Mouse (Mus musculus): ENCODE data around the gene Abcg8.

Abcg8 gene

DNA sequence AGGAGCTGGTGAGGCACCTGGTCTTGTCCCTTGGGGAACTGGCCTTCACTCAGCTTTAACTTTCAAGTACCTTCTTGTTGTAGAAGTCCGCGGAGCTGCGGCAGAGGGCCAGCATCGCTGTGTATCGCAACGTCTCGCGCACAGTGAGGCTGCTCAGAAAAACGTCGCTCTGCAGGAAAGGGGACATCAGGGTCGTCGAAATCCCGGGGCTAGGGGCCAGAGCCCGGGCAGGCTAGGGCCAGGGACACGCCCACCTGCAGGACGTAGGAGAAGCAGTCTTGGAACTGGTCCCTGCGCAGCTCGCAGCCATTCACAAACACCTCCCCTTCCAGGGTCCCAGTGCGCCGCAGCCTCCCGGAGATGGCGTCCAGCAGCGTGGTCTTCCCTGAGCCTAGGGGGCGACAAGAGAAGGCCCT is at the start of gene Abcg8:
Abcg8 (plus strand) TSS at position 352 of the 416 bp plus-strand sequence.
- in situ Hi-C loops (cut with MboI, MseI), result loop anchor here (10.0 to 25.0 kb wide), 2 partner anchors 961 to 1109 kb away; no protein-coding TSS in a partner anchor

DNA sequence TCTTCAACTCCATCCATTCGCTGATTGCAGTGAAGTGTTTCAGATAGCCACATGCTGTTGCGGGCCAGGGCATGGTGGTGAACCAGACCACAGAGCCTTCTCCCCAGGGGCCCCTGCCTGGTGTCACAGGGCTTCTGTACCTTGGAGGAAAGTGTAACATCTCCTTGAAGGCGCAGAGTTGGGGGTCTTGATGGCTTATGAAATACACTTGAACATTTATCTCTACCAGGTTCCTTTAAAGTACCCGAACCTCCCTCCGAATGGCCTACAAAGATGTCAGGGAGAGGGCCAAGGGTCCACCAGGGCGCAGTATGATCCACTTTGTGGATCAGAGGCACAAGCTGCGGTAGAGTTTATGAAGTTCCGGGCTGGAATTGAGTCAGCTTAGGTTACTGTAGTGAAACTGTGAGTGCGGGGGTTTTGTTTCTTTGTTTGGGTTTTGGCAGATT is 49.2 kb upstream of the Abcg8 start:
- in situ Hi-C loops (cut with MboI, MseI), result no loop called here

DNA sequence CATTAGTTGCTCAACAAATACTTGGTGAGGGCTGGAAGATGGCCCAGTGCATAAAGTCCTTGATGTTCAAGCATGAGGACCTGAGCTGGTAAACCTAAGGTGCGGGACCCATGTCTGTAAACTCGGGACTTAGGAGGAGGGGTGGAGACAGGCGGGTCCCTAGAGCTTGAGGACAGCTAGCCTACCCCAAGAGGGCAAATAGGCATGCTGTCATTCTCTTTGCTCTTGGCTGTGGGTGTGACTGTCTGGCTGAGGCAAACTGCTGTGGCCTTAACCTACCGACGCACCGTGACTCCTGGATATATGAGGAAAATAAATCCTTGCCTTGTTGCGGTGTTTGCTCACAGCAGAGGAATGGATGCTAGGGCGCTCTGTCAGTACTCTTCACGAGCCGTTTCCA is 48.4 kb upstream of the Abcg8 start:
- in situ Hi-C loops (cut with MboI, MseI), result no loop called here

DNA sequence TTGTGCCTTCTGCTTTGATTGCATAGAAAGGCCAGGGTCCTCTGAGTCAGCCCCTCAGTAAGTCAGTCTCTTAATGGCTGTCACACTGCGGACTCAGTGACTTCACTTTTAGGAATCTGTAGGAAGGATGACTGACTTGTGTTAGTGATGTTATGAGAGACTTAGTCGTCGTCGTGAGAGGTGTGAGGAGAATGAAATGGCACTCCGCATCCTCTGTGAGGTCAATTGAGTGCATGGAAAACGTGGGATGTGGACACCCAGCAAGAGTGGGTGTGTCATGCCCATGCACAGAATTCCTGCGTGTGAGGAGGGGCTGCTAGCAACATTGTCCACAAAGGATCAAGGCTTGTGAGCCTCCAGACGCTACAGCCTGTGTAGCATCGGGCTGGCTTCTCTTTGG is 47.5 kb upstream of the Abcg8 start:
- in situ Hi-C loops (cut with MboI, MseI), result no loop called here

DNA sequence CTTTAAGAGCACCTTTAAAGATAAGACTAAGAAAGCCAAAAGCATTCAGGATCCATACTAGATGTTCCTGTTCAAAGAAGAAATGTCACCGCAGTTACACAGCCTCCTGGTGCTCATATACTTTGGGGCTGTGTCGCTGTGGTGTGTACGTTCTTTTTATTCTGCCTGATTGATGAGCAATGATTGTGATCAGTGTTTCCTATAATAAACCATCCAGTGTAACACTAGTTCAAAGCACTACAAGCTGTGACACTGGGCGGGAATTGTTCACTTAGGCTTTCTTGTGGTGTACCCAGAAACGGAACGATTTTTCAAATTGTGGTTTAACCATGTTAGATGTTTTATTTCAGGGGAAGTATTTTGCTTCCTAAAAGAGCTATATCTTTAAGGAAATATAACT is 44.3 kb upstream of the Abcg8 start:
- in situ Hi-C loops (cut with MboI, MseI), result no loop called here

DNA sequence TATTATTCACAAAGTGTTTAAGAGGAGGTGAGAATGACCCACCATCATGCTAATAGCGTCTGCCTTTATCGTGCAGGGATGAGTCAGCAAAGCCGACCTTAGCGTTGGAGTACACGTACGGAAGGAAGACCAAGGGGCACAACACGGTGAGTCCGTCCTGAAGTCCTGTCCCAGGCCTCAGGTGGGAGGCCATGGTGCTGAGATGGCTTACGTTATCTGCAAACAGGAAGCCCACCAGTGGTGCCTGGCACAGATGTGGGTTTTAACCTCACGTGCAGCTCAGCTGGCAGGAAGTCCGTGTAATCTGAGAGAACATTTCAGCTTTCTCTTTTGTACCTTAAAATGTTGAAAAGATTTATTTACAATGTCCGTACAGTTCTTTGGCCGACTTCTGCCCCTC is 42.7 kb upstream of the Abcg8 start:
- in situ Hi-C loops (cut with MboI, MseI), result no loop called here

DNA sequence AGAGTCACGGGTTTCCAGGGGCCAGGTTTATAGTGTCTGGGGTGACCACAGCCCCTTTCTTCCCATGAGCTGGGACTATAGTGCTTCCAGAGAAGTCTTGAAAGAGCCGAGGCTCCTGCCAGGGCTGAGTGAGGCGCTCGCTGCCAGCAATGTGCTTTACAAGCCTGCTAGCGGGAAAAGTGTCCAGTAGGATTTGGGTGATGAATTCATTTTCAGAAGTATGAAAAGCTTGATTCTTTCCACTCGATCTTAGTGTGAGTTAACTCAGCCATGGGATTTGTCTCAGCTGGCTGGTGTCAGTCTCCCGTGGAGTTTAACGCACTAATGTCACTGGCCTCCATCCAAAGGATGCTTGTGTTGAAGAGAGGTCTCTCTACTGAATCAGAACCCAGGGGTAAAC is 39.8 kb upstream of the Abcg8 start:
- in situ Hi-C loops (cut with MboI, MseI), result no loop called here

DNA sequence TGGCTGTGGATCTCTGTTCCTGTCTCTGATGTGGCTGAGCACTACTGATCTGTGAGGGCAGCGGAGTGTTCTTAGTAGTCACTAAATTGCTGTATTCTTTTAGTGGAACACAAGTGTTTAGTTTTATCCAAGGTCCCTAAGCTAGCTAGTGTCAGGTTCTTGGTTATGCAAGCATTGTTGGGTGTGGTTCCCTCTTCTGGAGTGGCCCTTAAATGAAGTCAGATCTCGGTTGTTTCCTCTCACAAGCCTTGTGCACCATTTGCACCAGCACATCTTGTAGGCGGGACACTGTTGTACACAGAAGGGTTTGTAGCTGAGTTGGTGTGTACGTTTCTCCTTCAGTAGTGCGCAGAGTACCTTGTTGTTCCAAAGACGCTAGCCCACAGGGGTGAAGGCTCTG is 38.1 kb upstream of the Abcg8 start:
- in situ Hi-C loops (cut with MboI, MseI), result no loop called here

DNA sequence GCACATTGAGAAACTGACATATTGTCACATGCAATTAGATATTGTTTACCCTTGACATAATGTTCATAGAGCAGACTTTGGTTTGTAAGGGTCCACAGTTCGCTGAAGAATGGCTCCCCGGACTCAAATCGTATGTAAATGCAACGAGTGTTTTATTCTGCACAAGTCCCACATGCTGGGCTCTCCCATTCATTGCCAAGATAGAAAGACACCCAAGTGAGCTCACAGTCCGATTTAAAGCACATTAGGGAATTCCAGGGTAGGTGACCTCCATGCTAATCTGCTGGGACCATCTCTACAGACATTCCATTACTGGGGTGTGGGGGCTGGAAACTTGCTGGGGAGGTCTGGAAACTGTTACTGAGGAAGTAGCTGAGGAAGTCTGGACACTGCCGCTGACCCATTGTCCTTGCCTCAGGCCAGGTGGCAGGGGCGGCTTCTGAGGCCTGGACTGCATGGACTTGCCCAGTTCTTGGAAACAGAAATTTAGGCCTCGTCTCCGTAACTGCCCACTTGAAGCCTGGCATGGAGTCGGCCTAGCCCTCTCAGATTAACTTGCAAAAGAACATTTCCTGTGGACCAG is 36.2 kb upstream of the Abcg8 start:
- in situ Hi-C loops (cut with MboI, MseI), result no loop called here

DNA sequence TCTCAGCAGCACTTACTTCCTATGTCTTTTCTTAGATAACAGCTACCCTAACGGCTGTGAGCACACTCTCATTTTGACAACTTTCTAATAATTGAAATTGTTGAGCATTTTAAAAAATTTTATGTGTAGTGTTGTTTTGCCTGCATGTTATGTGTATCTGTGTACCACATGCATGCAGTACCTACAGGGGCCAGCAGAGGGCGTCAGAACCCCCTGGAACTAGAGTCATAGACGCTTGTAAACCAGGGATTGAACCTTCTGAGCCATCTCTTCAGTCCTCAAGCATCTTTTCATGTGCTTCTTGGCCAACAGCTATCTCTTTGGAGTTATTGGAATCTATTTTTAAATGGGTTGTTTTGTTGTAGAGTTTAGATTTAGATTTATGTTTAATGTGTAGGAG is 34.2 kb upstream of the Abcg8 start:
- in situ Hi-C loops (cut with MboI, MseI), result no loop called here

DNA sequence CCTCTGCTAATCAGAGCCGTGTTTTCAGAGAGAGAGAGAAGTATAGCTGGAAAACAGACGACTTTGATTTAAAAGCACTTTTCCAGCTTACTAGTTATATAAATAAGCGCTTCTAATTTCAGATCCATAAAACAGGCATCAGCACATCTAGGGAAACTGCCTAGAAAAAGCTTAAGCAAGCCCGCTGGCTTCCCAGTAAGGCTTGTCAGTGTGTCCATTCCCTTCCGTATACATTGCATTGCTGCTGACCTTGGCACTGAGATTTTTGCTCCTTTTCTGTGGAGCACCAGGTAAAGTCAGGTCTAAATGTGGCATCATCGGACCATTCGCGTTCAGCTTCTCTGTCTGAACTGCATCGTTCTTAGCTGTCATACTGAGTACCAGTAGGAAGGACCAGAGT is 33.8 kb upstream of the Abcg8 start:
- in situ Hi-C loops (cut with MboI, MseI), result no loop called here

DNA sequence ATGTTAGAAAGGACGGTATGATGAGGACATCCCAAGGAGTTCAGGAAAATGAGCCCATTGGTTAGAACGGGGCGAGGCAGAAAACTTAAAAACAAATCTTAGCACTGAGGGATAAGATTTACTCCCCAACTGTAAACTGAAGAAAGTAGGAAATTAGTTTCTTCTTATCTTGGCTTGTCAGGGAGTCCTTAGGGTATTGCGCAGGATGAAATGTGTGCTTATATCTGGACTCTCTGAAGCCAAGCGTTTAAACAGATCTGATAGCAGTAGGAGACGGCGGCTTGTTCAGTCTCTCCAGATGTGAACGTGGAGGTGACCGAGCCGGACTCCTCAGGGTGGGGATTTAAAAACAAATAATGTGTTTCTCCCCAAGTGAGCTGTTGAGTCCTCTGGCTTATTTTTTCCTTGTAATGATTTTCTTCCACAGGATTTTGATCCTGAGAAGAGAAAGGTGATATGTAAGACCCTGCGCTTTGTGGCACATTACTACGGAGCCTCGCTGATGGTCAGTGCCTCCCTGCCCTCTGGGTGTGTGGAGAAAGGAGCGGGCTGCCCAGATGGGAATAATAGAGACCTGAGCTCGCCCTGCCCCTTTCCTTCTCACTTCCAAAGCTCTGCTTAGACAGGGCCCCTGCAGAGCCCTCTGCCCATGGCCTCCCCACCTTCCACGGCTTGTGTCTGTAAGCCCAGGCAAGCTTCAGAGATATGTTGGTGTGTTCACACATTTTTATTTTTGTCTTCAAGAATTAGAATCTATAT is 31.6 kb upstream of the Abcg8 start:
- in situ Hi-C loops (cut with MboI, MseI), result no loop called here

DNA sequence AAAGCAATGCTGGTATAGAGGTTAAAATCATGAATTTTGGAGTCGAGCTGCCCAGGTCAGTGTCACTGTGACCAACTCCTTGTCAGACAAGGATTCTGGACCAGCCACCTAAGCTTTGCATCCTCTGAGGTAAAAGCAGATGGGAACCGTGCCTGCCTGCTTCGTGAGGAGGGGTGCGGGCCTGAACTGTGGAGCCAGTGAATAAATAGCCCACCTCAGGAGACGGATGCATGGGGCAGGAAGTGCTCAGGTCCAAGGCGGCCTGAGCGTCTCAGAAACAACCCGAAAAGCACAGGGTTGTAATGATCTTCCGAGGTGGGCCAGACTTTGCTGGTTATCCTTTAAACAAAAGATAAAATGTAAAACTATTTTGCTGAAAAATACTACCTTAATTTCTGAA is 31.0 kb upstream of the Abcg8 start:
- in situ Hi-C loops (cut with MboI, MseI), result no loop called here

DNA sequence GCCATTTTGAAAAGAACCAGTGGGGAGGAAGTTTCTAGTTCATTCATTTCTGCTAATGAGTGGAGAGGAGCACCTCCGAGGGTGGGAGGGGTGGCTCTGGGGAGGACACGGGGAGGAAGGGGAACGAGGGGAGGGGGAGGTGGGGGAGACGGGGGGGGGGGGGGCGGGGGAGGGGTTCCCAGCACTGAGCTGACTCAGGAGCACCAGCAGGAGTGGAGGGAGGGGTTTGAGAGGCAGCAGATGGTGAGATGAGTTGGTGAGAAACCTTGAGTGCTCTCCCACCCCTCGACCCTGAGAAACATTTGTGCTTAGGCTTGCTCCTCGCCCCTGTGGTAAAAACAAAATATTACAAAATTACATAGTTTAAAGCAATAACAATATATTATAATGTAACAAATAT is 30.2 kb upstream of the Abcg8 start:
- in situ Hi-C loops (cut with MboI, MseI), result no loop called here

DNA sequence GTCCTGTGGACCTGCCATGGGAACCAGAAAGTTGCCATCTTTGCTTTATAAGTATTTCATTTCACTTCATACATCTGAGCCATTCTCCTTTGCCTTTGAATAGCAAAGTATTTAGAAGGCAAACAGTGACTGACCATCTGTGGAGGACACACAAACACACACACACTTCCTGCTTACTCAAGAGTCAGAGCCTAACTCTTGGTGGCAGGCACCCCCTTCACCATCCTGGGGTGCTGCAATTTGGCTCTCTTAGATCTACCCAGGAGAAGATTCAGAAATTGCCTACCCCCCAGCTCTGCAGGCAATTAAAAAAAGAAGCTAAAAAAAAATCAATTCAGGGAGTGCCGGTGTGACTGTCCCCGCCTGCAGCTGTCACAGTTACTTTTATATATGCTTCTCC is 29.6 kb upstream of the Abcg8 start:
- in situ Hi-C loops (cut with MboI, MseI), result no loop called here

DNA sequence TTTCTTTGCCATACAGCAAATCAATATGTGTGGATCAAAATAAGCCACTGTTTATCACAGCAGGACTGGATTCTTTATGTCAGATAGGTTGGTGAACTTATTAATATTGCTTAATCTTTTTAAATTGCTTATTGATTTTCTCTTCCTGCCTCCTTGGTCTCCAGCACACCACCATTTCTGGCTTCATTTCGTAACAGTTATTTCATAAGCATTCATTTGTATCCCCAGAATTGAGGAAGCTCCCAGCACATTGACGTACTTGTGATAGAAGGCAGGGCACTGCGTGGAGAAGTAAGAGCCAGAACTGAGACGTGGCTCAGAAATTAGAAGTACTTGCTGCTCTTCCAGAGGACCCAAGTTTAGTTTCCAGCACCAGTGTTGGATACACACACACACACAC is 28.5 kb upstream of the Abcg8 start:
- in situ Hi-C loops (cut with MboI, MseI), result no loop called here

DNA sequence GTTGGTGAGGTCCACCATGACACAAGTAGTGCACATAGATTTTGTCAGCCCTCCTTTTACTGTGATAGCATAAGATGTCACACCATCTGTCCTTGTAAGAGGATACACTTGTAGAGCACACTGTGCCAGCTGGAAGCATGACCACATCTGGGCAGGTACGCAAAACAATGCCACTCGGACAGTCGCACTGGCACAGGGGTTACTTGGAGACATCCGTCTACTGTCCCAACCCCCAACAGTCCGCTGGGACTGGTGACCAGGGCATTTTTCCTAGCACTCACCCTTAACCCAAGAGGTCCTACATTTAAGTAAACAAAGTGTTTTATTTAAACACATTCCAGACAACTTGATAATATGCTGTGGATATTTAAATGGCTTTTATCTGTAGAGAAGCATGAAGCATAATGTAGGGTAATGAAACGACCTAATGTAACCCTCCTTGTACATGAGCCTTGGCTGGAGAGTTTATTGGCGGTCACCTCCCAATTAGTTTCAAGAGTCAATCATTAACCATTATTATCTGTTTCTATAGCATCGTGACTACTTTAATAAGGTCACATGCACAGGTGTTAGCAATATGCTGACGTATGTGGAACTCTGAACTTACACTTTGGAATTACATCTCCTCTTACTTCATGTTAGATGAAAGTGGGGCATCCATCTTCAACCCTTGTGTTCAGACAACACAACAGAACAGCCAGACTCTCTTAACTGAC is 25.6 kb upstream of the Abcg8 start:
- in situ Hi-C loops (cut with MboI, MseI), result no loop called here

DNA sequence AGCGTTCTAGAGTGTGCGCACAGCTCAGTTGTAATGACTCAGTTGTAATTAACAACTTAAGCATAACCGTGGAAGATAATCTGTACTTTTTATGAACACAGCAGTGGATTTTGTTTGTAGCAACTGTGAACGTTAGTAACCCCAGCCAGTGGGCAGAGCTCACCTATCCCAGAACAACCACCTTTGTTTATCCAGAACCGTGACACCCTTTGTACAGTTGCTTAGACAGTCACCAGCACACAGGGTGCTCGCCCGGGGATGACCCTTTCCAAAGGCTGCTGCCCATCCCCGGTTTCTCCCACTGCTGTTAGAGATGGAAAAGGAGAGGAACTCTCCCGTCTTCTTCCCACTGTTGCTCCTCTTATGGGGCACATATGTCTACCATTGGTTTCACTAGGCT is 22.6 kb upstream of the Abcg8 start:
- in situ Hi-C loops (cut with MboI, MseI), result no loop called here

DNA sequence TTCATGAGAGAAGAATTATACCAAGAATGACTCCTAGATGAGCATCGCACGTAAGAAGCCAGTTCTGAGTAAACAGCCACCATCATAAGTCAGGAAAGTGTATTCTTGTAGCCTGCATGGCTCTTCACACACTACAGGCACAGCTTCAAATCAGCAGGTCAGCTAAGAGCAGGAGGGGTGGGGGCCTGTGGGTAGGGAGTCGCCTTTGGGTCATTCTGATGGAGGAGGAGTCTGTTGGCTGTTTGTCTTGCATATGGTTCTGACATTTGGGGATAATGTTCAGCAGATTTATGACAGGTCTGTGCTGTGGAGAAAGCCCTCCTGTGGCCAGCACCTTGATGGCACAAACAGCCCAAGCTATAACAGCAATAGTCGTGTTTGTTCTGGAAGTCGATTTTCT is 19.9 kb upstream of the Abcg8 start:
- in situ Hi-C loops (cut with MboI, MseI), result no loop called here

DNA sequence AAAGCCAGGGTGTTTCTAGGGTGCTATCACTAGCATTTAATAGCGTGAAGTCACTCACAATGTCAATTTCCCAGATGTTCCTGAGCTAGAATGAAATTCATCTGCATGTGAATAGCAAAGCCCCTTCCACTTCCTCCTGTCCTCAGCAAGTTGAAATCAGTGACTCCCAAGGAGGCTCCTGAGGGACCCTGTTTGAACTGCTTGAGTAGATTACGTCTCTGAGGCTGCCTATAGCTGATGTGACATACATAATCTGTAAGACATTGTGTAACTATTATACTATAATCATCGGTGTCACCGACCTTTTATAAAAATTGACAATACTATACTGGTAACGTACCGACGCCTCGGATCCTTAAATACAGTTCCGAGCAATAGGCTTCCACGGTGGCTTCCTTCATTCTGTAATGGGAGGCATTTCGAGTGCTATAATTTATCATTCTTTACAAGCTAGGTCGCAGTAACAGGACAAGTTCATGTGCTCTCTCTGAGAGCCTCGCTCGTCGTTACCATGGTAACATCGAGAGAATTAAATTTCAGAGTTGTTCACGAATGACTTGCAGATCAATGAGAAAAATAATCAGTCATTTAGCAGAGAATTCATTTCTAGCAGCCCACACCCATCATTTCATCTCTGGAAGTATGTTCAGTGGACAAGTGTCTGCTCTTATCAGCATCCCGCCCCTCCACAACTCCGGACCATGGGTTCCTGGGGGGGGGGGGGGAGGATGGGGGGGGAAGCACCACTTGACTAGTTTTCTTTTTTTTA is 19.3 kb upstream of the Abcg8 start:
- in situ Hi-C loops (cut with MboI, MseI), result no loop called here

DNA sequence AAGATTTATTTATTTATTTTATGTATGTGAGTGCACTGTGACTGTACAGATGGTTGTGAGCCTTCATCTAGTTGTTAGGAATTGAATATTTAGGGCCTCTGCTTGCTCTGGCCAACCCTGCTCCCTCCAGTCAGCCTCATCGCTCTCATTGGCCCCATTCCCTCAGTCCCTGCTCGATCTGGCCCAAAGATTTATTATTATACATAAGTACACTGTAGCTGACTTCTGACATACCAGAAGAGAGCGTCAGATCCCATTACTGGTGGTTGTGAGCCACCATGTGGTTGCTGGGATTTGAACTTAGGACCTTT is 18.7 kb upstream of the Abcg8 start:
- in situ Hi-C loops (cut with MboI, MseI), result no loop called here

DNA sequence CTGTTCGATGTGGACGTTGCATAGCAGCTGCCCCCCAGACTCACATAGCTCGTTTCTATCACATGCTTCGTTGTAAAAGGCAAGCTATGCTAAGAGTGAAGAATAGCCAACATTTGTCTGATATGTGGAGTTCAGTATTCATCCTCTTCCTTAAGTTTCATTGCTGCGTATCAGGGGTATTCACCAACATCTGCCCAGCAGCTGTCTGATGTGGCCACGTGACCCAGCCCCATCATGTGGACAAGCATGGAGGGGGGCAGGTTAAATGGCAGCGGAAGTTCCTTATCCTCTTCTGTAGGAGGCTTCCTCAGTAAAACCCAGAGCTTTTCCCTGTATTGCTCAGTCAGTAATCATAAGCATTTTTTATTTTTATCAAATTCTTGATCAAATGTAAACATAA is 18.3 kb upstream of the Abcg8 start:
- in situ Hi-C loops (cut with MboI, MseI), result no loop called here
